Mouse (Mus musculus) limb, embryonic 11.5 days (tissue): Measurements from ENCODE around the gene Eya3. TPM values are rescaled to one million over a fixed set of nuclear protein-coding genes. Genes with fewer than 3 reads are reported as not detected.

Experiments
- polyA plus RNA-seq: library from polyadenylated mRNA; unstranded; fragments of >200 nt; fragmentation: Nextera tagmentation; extraction: Ambion mirVana; gene quantifications from 2 replicates; pipeline ENCODE4 v1.2.1, GENCODE M21; 2014

Eya3 gene
- polyA plus RNA-seq, 1 experiment from 2014 or later, result 40.1 TPM

Other genes with a start within 250 kb of the Eya3 start
- gene Phactr4, start 216.5 kb upstream of the Eya3 start, polyA plus RNA-seq, result 32.9 and 36.3 TPM in 2 replicates
- gene Med18, start 175.1 kb upstream of the Eya3 start, polyA plus RNA-seq, result 26.4 and 31.6 TPM in 2 replicates
- 7.3 and 7.7 TPM in 2 replicates for gene Sesn2, start 128.5 kb upstream of the Eya3 start, polyA plus RNA-seq
- 1,066 and 1,093 TPM in 2 replicates for gene Atpif1, start 105.3 kb upstream of the Eya3 start, polyA plus RNA-seq
- gene Dnajc8, start 103.4 kb upstream of the Eya3 start, polyA plus RNA-seq, result 244 and 255 TPM in 2 replicates
- 0.11 and 0.23 TPM in 2 replicates for gene Ptafr, start 74.9 kb upstream of the Eya3 start, polyA plus RNA-seq
- gene Xkr8, start 93.6 kb downstream of the Eya3 start, polyA plus RNA-seq, result 4.2 and 7.6 TPM in 2 replicates
- 4.3 and 4.6 TPM in 2 replicates for gene Smpdl3b, start 118.3 kb downstream of the Eya3 start, polyA plus RNA-seq
- 182 and 183 TPM in 2 replicates for gene Rpa2, start 129.3 kb downstream of the Eya3 start, polyA plus RNA-seq
- 0.45 and 0.57 TPM in 2 replicates for gene Themis2, start 157.4 kb downstream of the Eya3 start, polyA plus RNA-seq
- gene Ppp1r8, start 204.2 kb downstream of the Eya3 start, polyA plus RNA-seq, result 87.2 and 111 TPM in 2 replicates
- gene Stx12, start 245.5 kb downstream of the Eya3 start, polyA plus RNA-seq, result 58.5 and 62.8 TPM in 2 replicates